Mouse (Mus musculus): ENCODE measurements around the gene Dlg2.

Gene Dlg2

GRCm38 (mm10) chr7:92448782-92449575, 1972.5 kb downstream of the Dlg2 start:
- in situ Hi-C loops (cut with MboI, MseI) = no loop called here

DNA sequence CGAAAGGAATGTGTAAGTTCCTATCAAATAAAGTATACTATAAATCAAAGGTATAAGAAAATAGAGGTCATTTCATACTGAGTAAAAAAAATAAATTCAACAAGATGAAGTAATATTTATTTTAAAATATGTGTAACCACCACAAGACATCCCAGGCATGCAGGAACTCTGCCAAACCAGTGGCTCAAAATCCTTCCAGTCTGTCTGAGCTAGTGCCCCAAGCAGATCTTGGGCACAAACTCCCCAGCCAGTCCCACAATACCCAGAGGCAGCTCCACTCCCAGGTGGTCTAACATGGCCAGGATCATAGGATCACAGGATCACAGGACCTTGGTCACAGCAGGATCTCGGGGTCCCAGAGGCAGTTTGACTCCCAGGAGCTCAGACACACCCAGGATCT, 1977.7 kb downstream of the Dlg2 start:
- in situ Hi-C loops (cut with MboI, MseI) = no loop called here

DNA sequence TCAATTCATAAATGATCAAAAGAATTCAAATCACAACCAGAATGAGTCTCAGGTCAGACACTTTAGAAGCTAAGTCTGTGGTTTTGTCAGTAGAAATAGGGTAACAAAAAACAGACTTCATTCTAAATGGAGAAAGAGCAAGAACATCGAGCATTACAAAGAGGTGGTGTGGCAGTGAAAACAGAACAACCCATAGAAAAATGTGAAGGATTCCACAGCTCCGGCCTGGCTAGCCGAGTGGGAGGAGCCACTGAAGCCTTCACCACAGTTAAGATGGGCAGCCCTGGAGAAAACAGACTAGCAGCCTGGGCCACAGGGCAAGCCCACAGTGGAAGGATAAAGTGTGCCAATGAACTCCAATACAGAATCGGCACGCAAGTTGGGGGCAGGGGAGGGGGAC, 1979.5 kb downstream of the Dlg2 start:
- in situ Hi-C loops (cut with MboI, MseI) = no loop called here

DNA sequence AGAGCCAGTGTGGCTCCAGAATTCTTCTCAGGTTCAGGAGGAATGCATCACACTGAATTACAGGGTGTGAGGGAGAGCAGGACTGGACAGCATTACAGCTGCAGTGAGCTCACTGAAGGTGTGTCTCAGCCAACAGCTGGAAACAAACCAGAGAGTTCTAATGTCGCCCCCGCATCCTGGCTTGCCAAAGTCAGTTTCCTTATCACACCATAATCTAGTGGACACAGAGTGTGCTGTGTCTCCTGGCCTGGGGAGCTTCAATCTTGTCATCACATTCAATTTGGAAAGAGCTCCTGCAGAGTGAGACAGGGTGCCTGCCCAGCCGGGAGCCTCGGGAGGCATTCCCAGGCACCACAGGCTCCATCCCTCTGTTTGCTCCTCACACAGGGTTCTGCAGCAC, 1981.3 kb downstream of the Dlg2 start:
- in situ Hi-C loops (cut with MboI, MseI) = no loop called here

- in situ Hi-C loops (cut with MboI, MseI) = no loop called here
Observed at GRCm38 (mm10) chr7:92458308-92458707, 1981.8 kb downstream of the Dlg2 start.

DNA sequence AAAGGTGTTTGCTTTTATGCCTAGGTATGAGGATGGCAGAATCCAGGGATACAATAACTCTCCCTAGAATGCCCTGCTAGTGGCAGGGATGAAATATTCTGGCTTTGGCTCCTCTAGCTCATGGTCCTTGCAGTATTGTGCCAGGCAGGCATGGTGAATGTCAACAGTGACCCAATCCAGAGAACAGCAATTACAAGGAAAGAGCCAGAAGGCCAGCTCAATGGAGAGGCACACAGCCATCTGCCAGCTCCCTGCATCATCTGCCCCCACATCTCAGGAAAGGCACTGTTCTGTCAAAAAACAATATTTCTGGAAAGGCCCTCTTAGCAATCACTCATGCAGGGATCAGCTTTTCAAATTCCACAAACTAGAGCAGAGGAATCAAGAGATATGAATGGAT, 1984.1 kb downstream of the Dlg2 start:
- in situ Hi-C loops (cut with MboI, MseI) = no loop called here

DNA sequence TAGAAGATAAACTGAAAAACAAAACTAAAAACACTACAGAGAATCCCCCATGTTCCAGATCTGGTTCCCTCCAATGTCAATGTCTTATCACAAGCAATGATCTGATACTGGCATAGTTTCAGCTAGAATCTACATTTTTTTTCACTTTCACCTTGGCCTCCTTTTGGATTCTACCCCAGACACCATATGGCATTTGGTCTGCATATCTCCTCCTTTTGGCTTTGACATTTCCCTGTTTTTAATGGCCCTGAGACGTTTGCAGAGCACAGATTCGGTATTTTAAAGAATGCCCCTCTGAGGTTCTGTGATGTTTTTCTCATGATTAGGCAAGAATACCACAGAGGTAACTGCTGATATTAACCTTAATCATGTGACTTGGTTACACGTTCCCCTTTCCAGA, 1984.8 kb downstream of the Dlg2 start:
- in situ Hi-C loops (cut with MboI, MseI) = no loop called here

- in situ Hi-C loops (cut with MboI, MseI) = no loop called here
Observed at GRCm38 (mm10) chr7:92463080-92463877, 1986.8 kb downstream of the Dlg2 start.

GRCm38 (mm10) chr7:92464290-92464689, 1987.8 kb downstream of the Dlg2 start:
- in situ Hi-C loops (cut with MboI, MseI) = no loop called here

DNA sequence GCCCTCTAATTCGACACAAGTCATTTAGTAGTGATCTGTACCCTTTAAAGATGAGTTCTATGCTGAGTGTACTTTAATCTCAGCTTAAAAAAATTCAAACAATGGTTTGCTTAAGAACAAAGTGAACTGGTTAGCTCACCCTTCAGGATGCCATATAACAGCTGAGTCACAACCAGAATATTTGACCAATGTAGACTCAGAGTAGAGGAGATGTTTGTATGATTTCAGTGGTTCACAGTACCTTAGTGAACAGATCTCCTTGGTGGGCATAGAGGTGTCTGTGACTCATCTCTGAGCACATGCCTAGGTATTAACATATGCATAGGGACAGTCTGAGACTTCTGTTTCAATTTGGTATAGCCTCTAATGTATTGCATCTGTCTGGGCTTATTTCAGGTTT, 2002.7 kb downstream of the Dlg2 start:
- in situ Hi-C loops (cut with MboI, MseI) = no loop called here

DNA sequence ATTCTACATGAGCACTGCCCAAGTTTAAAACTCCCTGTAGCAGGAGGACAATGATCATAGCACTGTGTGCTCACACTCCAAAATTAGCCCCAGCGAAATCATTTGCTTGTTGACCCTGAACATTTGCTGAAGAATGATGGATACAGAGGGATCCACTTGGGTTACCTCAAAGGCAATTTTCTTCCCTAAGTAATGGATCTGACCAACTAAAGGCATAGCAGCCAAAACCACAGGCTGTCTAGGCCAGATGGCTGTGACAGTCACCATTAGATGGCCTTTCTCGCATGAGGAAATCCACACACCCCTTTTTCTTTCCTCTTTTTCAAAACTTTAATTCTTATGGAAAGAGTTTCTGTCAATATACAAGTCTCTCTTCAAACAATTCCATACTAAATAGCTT, 2003.3 kb downstream of the Dlg2 start:
- in situ Hi-C loops (cut with MboI, MseI) = no loop called here

DNA sequence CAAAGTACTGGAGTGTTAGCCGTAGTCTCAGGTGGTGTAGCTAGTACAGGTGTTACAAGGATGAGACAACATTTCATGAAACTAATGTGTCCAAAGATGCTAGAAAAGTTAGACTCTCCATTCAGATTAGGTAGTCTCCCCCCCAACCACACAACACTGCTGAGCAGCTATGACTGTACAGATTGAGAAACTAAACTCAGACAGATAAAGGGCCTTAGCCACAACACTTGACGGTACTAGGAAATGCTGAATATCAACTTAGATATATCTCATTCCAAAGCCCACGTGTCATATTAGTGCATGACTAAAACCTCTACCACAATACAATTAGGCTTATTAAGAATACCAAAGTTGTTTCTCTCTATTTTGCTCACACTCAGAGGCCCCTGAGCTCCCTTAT, 2006.9 kb downstream of the Dlg2 start:
- in situ Hi-C loops (cut with MboI, MseI) = no loop called here

DNA sequence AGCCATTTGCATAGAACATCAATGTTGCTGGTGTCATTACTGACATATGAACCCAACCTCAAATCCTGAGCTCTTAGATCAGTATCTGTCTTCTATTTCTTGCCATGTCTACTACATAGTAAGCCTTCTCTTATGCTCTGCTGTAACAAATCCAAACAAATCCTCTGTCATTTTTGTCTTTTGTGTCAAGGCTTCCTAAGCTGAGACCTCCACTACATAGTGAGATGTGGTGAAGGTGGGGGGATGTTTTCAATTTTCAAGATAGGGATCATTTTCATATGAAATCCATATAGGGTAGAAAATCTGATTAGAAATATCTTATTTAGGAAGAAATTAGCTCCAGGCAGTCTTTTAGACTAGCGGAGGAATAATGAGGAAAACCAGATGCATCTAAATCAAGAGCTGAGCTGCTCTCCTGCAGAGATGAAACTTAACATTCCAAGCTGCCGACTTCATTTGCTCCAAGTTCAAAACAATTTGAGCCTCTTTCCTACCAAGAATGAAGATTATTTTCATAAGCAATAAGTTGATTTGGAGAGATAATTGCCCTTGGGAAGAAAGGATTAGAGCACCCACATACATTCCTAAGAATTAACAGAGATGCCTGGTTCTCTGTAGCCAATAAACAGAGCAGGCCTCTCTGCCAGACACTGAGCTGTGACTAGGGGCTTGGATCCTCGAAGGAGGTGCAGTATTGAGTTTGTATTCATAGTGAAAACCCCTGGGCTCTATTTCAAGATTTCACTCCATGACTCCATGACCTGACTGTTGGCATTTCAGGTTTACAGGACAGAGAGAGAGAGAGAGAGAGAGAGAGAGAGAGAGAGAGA, 2009.6 kb downstream of the Dlg2 start:
- in situ Hi-C loops (cut with MboI, MseI) = no loop called here

GRCm38 (mm10) chr7:92486878-92487277, 2010.4 kb downstream of the Dlg2 start:
- in situ Hi-C loops (cut with MboI, MseI) = no loop called here

DNA sequence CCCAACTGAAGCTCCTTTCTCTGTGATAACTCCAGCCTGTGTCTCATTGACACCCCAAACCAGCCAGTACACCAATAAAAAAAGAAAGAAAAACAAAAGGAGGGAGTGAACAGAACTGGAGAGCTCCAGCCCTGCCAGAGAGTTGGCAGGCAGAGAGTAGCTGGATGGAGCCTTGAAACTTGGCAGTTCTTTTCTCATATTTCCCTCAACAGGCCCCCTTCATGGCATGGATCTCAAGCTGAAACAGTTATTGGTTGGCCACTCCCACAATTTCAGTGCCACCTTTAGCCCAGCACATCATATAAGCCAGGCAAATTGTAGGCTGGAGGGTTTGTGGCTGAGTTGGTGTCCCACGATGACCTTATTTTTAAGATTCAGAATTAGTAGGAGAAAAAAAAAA, 2015.8 kb downstream of the Dlg2 start:
- in situ Hi-C loops (cut with MboI, MseI) = no loop called here

DNA sequence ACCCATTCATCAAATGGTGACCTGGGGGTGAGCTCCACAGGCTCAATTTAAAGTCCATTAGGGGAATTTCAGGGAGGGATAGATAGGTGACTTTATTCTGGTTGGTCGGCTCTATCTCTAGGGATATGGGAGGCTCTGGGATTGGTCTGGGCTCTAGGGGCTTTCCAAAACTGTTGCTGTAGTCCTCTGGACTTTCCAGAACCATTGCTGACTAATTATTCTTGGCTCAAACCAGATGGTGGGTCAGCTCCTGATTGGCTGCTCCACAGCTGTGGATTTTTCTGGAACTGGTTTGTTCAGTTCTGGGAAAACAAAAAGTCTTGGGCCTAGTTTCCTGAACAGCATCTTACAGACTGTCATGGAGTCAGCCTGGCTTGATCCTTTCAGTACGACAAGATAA, 2017.0 kb downstream of the Dlg2 start:
- in situ Hi-C loops (cut with MboI, MseI) = no loop called here
